Mouse (Mus musculus): ENCODE results near the gene Efl1. TPM values are rescaled to one million over a fixed set of nuclear protein-coding genes. Genes with fewer than 3 reads are reported as not detected.

Gene Efl1
- polyA plus RNA-seq, 2 experiments = 10.2 to 27.6 TPM

DNA sequence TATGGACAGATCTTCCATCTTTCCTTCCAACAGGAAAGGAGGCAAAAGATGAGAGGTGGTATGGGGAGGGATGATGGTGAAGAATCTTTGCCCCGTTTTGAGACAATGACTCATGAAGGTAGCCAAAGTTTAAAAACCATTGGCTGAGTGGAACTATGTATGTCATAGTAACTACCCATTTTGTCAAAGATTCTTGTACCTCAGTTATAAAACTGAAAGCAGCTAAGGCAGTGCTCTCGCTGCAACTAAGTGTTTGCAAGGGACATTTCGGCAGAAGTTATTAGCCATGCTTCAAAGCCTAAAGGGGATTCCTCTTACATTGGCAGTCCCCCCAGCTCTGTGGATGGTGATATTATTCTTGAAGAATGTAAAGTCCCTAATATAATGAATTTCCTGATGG is 1.2 kb upstream of the Efl1 start:
- H3K27ac ChIP-seq (replicated peaks; ENCODE audit: low read depth, low read length) = no peak overlapping the region
- no peak overlapping the region for H3K4me3 ChIP-seq (replicated peaks; ENCODE audit: low read length)
- DNase-seq (ENCODE audit: low spot score) (no peak), ATAC-seq (ENCODE audit: low FRiP score, low read depth) (no peak)
- no peak overlapping the region for H3K9ac ChIP-seq (ENCODE audit: low read depth, low read length, severe bottlenecking)
- no peak overlapping the region for H3K4me2 ChIP-seq (replicated peaks; ENCODE audit: low read depth, low read length, severe bottlenecking)
- no peaks in the 10 kb centered on the region for H3K9me3 ChIP-seq (ENCODE audit: control insufficient read depth, low read length)
- H3K4me1 ChIP-seq (ENCODE audit: control insufficient read depth, insufficient read depth, low read length) = 0 out of 2 replicates have a peak, but pooled peaks cover 5% of the 10 kb centered on the region
- H3K36me3 ChIP-seq (ENCODE audit: control insufficient read depth, insufficient read depth, low read length) = peaks cover 2% of the 10 kb centered on the region; the same call in 1 of the 2 replicates
- H3K27me3 ChIP-seq (ENCODE audit: control insufficient read depth, insufficient read depth, low read length) = no peaks in the 10 kb centered on the region
- 86% methylated on average over 3 of the region's 3 CpGs for WGBS
- no peak for TF ChIP-seq POLR2A (IDR thresholded peaks at IDR 0.05; ENCODE audit: borderline replicate concordance, extremely low read depth, insufficient read depth, insufficient read length)

DNA sequence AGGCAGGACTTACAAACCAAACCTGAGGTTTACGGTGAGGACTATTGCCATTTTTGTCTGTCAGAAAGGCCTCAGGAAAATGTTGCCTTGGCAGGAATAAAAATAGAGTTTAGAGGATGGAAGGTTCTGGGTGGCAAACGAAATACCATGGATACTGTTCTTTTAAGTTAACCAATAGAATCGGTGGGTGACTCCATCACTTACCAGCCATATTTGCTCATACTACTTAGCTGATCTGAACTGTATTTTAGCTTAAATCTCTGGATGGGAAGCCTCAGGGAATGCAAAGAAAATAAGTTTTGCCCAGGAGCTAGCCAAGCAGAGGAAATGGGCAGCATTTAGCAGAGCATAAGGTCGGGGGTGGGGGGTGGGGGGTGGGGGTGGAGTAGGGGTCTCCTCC is 505 bp upstream of the Efl1 start:
- TF ChIP-seq POLR2A (IDR thresholded peaks at IDR 0.05; ENCODE audit: borderline replicate concordance, extremely low read depth, insufficient read depth, insufficient read length) = no peak
- peak overlapping the region; percentile 64 for H3K9ac ChIP-seq (ENCODE audit: low read depth, low read length, severe bottlenecking)
- ATAC-seq (ENCODE audit: low FRiP score, low read depth) (no peak), DNase-seq (ENCODE audit: low spot score) (no peak)
- 46% methylated on average over 3 of the region's 4 CpGs for WGBS
- H3K9me3 ChIP-seq (ENCODE audit: control insufficient read depth, low read length) = no peaks in the 10 kb centered on the region
- no peak overlapping the region for H3K27ac ChIP-seq (replicated peaks; ENCODE audit: low read depth, low read length)
- H3K27me3 ChIP-seq (ENCODE audit: control insufficient read depth, insufficient read depth, low read length) = no peaks in the 10 kb centered on the region
- H3K36me3 ChIP-seq (ENCODE audit: control insufficient read depth, insufficient read depth, low read length) = peaks cover 4% of the 10 kb centered on the region; the same call in 1 of the 2 replicates
- H3K4me2 ChIP-seq (replicated peaks; ENCODE audit: low read depth, low read length, severe bottlenecking) = peak overlapping the region; percentile 74
- 0 out of 2 replicates have a peak, but pooled peaks cover 5% of the 10 kb centered on the region for H3K4me1 ChIP-seq (ENCODE audit: control insufficient read depth, insufficient read depth, low read length)
- H3K4me3 ChIP-seq (replicated peaks; ENCODE audit: low read length) = peak overlapping the region; percentile 54

DNA sequence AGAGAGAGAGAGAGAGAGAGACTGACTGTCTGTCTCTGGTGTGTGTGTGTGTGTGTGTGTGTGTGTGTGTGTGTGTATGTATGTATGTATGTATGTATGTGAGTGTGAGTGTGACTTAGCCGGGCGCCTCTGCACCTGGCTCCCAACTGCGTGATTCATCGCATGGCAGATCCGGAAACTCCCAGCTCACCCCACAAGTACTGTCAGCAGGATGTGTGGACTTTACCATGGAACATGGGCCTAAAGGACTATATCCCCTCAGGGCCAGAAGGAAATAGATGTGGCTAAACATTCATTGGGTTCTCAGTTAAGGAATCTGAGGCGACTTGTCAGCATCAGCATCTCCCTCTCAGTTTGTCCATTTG is 649 bp downstream of the Efl1 start:
- no peak for DNase-seq (ENCODE audit: low spot score)
- Histone ChIP-seq H3K27me3 (ENCODE audit: control insufficient read depth, insufficient read depth, low read length) (no peaks in the 10 kb centered on the region), H3K27ac (replicated peaks; ENCODE audit: low read depth, low read length) (no peak overlapping the region), H3K4me2 (replicated peaks; ENCODE audit: low read depth, low read length, severe bottlenecking) (peak overlapping the region; percentile 74), H3K4me1 (ENCODE audit: control insufficient read depth, insufficient read depth, low read length) (0 out of 2 replicates have a peak, but pooled peaks cover 5% of the 10 kb centered on the region), H3K36me3 (ENCODE audit: control insufficient read depth, insufficient read depth, low read length) (peaks cover 4% of the 10 kb centered on the region; the same call in 1 of the 2 replicates), H3K9ac (ENCODE audit: low read depth, low read length, severe bottlenecking) (peak overlapping the region; percentile 64), H3K4me3 (replicated peaks; ENCODE audit: low read length) (peak overlapping the region; percentile 54), H3K9me3 (ENCODE audit: control insufficient read depth, low read length) (no peaks in the 10 kb centered on the region)
- ATAC-seq (ENCODE audit: low FRiP score, low read depth) = no peak
- WGBS = 9% methylated on average over 6 of the region's 6 CpGs
- TF ChIP-seq POLR2A (IDR thresholded peaks at IDR 0.05; ENCODE audit: borderline replicate concordance, extremely low read depth, insufficient read depth, insufficient read length) = no peak

GRCm38 (mm10) chr7:82664604-82665003 is 16.2 kb downstream of the Efl1 start:
- no peak for ATAC-seq (ENCODE audit: low FRiP score, low read depth)
- no peak for TF ChIP-seq POLR2A (IDR thresholded peaks at IDR 0.05; ENCODE audit: borderline replicate concordance, extremely low read depth, insufficient read depth, insufficient read length)
- H3K9me3 ChIP-seq (ENCODE audit: control insufficient read depth, low read length) = no peaks in the 10 kb centered on the region

GRCm38 (mm10) chr7:82676001-82676400 is 27.6 kb downstream of the Efl1 start:
- Histone ChIP-seq H3K9me3 (ENCODE audit: control insufficient read depth, low read length) (no peaks in the 10 kb centered on the region), H3K27me3 (ENCODE audit: control insufficient read depth, insufficient read depth, low read length) (no peaks in the 10 kb centered on the region), H3K36me3 (ENCODE audit: control insufficient read depth, insufficient read depth, low read length) (peaks cover 33% of the 10 kb centered on the region), H3K27ac (replicated peaks; ENCODE audit: low read depth, low read length) (no peak overlapping the region), H3K4me1 (ENCODE audit: control insufficient read depth, insufficient read depth, low read length) (no peaks in the 10 kb centered on the region), H3K4me2 (replicated peaks; ENCODE audit: low read depth, low read length, severe bottlenecking) (no peak overlapping the region), H3K4me3 (replicated peaks; ENCODE audit: low read length) (no peak overlapping the region), H3K9ac (ENCODE audit: low read depth, low read length, severe bottlenecking) (no peak overlapping the region)
- whole genome bisulfite sequencing = 65% methylated on average over 5 of the region's 5 CpGs
- ATAC-seq (ENCODE audit: low FRiP score, low read depth) = no peak
- no peak for TF ChIP-seq POLR2A (IDR thresholded peaks at IDR 0.05; ENCODE audit: borderline replicate concordance, extremely low read depth, insufficient read depth, insufficient read length)
- no peak for DNase-seq (ENCODE audit: low spot score)

More at GRCm38 (mm10) chr7:82664604-82665003, 16.2 kb downstream of the Efl1 start:
- Histone ChIP-seq H3K9ac (ENCODE audit: low read depth, low read length, severe bottlenecking) (no peak overlapping the region), H3K27ac (replicated peaks; ENCODE audit: low read depth, low read length) (no peak overlapping the region), H3K27me3 (ENCODE audit: control insufficient read depth, insufficient read depth, low read length) (no peaks in the 10 kb centered on the region), H3K36me3 (ENCODE audit: control insufficient read depth, insufficient read depth, low read length) (peaks cover 55% of the 10 kb centered on the region), H3K4me2 (replicated peaks; ENCODE audit: low read depth, low read length, severe bottlenecking) (no peak overlapping the region), H3K4me1 (ENCODE audit: control insufficient read depth, insufficient read depth, low read length) (no peaks in the 10 kb centered on the region), H3K4me3 (replicated peaks; ENCODE audit: low read length) (no peak overlapping the region)
- 88% methylated on average over 3 of the region's 3 CpGs for WGBS
- DNase-seq (ENCODE audit: low spot score) = no peak

- WGBS = 74% methylated on average over 6 of the region's 6 CpGs
- Histone ChIP-seq H3K9ac (ENCODE audit: low read depth, low read length, severe bottlenecking) (no peak overlapping the region), H3K36me3 (ENCODE audit: control insufficient read depth, insufficient read depth, low read length) (peaks cover 31% of the 10 kb centered on the region), H3K9me3 (ENCODE audit: control insufficient read depth, low read length) (no peaks in the 10 kb centered on the region), H3K4me3 (replicated peaks; ENCODE audit: low read length) (no peak overlapping the region), H3K27me3 (ENCODE audit: control insufficient read depth, insufficient read depth, low read length) (no peaks in the 10 kb centered on the region), H3K4me2 (replicated peaks; ENCODE audit: low read depth, low read length, severe bottlenecking) (no peak overlapping the region), H3K27ac (replicated peaks; ENCODE audit: low read depth, low read length) (no peak overlapping the region), H3K4me1 (ENCODE audit: control insufficient read depth, insufficient read depth, low read length) (no peaks in the 10 kb centered on the region)
- no peak for TF ChIP-seq POLR2A (IDR thresholded peaks at IDR 0.05; ENCODE audit: borderline replicate concordance, extremely low read depth, insufficient read depth, insufficient read length)
- ATAC-seq (ENCODE audit: low FRiP score, low read depth) (peak; percentile 37; the same call in 1 of the 2 replicates), DNase-seq (ENCODE audit: low spot score) (peak; percentile 72)
These were observed 28.4 kb downstream of the Efl1 start for GRCm38 (mm10) chr7:82676834-82677233.

Data from limb, embryonic 14.5 days (tissue).